Mouse (Mus musculus) central nervous system, embryonic 11.5 days (tissue): ENCODE results near the gene March10. TPM values are rescaled to one million over a fixed set of nuclear protein-coding genes. Genes with fewer than 3 reads are reported as not detected.

Source experiments
- polyA plus RNA-seq: library from polyadenylated mRNA; depleted of rRNA; stranded (reverse); fragments of >200 nt; gene quantifications from 2 replicates; pipeline ENCODE4 v1.2.3, GENCODE M21; 2012; rRNA removed

March10 gene
- 0.07 and 0.13 TPM in 2 replicates for polyA plus RNA-seq

GRCm38 (mm10) chr11:105456497-105456907 is at the start of gene March10:
March10 (minus strand) TSS chr11:105456735.

Other genes with a start within 250 kb of the March10 start
- gene Mrc2, start 164.1 kb downstream of the March10 start, polyA plus RNA-seq = 34.5 and 43.1 TPM in 2 replicates
- 8.6 and 13.0 TPM in 2 replicates for gene Tanc2, start 133.3 kb upstream of the March10 start, polyA plus RNA-seq